Mouse (Mus musculus): ENCODE measurements around the gene Mmel1.

Gene Mmel1

GRCm38 (mm10) chr4:154869440-154869839, at the start of gene Mmel1:
TSS of gene Mmel1 (plus strand) at chr4:154869585.
- in situ Hi-C loops (cut with MboI; ENCODE audit: low sequenced_read_pairs), result no loop called here

GRCm38 (mm10) chr4:154825662-154826061, 43.7 kb upstream of the Mmel1 start:
- in situ Hi-C loops (cut with MboI; ENCODE audit: low sequenced_read_pairs), result no loop called here

- in situ Hi-C loops (cut with MboI; ENCODE audit: low sequenced_read_pairs), result no loop called here
Observed at GRCm38 (mm10) chr4:154826224-154826623, 43.2 kb upstream of the Mmel1 start.

DNA sequence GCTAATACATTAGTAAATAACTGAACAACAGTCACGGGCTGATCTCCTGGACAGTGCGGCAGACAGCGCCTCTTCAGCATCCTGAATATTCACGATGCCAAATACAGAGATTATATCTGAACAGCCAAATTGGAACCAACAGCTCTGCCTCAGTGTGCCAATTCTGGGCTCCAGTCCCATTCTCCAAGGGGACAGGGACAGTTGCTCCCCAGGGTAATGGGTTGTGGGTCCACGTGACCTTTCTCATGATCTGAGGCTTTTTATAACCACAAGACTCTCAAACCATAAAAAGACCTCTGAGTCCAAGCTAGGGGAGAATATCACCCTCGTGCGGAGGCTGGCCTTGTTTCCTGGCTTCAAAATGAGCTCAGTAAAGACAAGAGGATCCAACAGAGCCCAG, 42.2 kb upstream of the Mmel1 start:
- in situ Hi-C loops (cut with MboI; ENCODE audit: low sequenced_read_pairs), result no loop called here

- in situ Hi-C loops (cut with MboI; ENCODE audit: low sequenced_read_pairs), result no loop called here
Observed at GRCm38 (mm10) chr4:154827861-154828610, 41.3 kb upstream of the Mmel1 start.

DNA sequence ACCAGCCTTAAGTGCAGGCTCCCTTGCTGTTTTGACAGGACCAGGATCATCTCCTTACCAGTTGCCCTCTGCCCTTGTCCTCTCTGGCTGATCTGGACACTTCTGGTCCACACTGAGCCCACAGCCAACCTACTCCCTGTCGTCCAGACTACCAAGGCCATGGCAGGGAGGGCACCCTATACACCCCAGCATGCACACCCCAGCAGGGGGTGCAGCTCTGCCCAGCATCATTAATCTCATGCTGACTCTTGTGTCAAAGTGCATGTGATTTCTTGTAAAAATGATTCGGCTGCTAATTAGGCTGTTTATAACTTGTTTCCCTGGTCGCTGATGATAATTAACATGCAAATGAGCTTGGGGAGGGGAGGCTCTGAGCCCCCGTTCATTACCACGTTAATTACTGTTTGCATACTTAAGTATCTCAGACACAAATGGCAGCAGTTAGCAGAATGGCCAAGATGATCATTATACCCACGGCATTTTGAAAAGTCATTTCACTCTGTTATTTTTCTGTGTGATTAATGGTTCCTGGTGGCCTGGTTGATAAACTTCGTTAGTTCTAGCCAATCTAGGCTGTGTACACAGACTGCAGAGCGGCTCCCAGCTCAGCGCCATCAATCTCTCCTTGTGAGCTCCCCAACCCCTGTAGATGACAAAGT, 37.3 kb upstream of the Mmel1 start:
- in situ Hi-C loops (cut with MboI; ENCODE audit: low sequenced_read_pairs), result no loop called here

DNA sequence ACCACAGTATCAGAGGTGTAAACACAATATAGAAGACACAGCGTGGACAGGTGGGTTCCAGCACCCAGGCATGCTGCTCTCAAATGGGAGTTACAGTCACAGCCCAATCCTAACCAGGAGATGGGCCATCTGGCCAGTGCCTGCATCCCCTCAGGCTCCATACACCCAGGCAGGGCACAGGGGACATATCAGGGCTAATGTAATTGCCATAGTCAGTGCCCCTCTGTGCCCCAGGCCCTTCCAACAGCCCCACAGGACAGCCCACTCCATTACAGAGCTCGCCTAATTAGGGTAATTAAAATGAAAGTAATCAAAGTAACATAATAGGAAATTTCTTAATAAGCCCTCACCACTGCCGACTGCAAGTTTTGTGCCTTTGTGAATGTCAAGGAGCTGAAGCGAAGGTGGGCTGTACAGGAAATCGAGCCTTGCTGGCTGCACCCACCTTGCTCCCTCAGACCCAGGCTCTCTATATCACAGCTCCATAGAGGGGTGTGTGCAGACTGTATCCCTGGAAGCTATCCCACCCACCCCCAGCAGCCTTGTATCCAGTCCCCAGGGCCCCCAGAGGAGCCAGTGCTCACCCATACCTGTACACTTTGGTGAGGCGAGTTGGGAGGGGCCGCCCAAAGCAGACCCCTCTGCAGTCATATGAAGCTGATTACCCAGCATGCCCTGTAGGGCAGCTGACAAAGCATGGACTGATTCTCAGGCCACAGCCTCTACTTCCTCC, 33.0 kb upstream of the Mmel1 start:
- in situ Hi-C loops (cut with MboI; ENCODE audit: low sequenced_read_pairs), result no loop called here

DNA sequence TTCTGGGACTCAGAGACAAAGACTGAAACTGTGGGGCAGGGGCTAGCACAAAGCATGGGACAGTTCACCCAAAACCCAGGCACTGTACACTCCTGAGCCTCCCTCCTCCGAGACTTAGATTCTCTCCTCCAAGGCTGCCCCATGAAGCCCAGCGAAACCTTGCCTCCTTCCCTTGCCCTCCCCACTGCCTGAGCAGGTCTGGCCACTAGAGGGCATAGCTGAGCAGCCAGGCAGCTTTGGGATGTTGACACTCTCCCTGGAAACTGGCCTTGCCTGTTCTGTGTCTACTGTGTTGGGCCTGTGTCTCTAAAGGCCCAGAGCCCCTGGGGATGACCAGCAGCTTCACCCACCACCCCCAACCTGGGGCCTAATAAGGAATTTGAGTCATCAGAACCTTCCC, 32.2 kb upstream of the Mmel1 start, which contains the start of gene Ttc34:
Ttc34 (plus strand) TSS at position 290 of the 400 bp plus-strand sequence.
- in situ Hi-C loops (cut with MboI; ENCODE audit: low sequenced_read_pairs), result no loop called here

DNA sequence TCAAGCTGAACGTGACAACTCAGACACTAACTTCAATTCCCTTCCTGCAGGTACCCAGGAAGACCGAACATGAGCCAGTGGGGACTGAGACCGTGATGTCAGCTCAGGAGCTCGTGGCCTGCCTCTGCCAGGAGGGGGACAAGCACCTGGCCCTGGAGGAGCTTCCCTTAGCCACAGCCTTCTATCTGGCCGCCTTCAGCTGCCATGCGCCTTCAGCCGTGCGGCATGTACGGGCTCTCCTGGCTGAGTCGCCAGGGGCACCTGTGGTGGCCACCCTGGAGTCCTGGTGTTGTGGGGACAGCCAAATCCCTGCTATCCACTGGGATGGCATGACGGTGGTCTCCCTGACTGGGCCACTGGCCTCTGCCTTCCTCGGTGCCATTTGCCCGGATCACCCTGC, 30.6 kb upstream of the Mmel1 start:
- in situ Hi-C loops (cut with MboI; ENCODE audit: low sequenced_read_pairs), result no loop called here

- in situ Hi-C loops (cut with MboI; ENCODE audit: low sequenced_read_pairs), result no loop called here
Observed at GRCm38 (mm10) chr4:154839406-154839805, 30.0 kb upstream of the Mmel1 start.

DNA sequence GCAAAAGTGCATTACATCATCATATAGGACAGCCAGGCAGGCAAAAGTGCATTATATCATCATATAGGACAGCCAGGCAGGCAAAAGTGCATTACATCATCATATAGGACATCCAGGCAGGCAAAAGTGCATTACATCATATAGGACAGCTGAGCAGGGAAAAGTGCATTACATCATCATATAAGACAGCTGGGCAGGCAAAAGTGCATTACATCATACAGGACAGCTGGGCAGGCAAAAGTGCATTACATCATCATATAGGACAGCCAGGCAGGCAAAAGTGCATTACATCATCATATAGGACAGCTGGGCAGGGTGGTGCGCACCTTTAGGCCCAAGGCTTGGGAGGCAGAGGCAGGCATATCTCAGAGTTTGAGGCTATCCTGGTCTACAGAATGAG, 16.7 kb upstream of the Mmel1 start:
- in situ Hi-C loops (cut with MboI; ENCODE audit: low sequenced_read_pairs), result no loop called here

DNA sequence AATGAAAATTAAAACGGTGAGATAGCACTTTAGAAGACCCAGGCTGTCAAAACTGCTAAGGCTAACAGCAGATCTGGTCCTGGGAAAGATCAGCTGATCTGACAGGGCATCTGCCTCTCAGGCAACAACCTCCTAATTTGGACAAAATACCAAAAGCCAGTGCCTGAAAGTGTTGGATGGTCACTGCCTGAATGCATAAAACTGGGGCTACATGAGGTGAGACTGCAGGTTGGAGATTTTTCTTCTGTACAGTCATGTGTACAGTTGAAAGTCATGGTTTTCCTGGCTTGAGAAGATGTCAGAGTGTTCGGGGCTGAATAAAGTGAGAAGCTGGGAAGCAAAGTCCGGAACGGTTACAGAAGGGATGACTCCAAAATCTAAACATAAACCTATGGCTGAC, 15.5 kb upstream of the Mmel1 start:
- in situ Hi-C loops (cut with MboI; ENCODE audit: low sequenced_read_pairs), result no loop called here

DNA sequence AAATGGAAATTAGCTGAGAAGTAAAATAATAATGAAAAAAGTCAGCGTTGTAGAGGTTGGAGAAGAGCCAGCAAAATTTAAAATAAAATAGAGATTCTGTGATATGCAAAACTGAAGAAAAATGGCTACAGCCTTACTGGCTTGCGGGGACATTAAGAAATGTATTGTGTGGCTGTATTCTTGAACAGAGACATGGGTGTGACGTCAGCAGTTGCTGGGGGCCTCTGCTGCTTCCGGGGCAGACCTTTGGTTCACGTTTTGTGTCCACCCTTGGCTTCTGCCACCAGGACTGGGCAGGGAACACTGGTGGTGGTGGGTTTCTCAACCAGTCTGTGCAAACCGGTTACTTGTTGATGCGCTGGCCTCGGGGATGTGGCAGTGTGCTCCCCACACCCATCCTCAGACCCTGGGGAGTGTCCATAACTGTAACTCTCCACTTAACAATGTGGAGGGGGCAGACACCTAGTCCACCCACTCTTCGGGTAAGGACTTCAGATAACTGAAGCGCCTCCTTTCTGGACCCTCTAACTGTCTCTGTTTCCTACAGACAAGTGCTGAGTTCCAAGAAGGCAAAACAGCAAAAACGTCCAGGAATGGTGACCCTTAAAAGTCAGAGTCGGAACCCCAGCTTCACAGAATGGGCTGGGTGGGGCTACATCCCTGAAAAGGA, 14.6 kb upstream of the Mmel1 start:
- in situ Hi-C loops (cut with MboI; ENCODE audit: low sequenced_read_pairs), result no loop called here

- in situ Hi-C loops (cut with MboI; ENCODE audit: low sequenced_read_pairs), result no loop called here
Observed at GRCm38 (mm10) chr4:154855721-154856479, 13.5 kb upstream of the Mmel1 start.

GRCm38 (mm10) chr4:154856480-154856837, 12.9 kb upstream of the Mmel1 start:
- in situ Hi-C loops (cut with MboI; ENCODE audit: low sequenced_read_pairs), result no loop called here

DNA sequence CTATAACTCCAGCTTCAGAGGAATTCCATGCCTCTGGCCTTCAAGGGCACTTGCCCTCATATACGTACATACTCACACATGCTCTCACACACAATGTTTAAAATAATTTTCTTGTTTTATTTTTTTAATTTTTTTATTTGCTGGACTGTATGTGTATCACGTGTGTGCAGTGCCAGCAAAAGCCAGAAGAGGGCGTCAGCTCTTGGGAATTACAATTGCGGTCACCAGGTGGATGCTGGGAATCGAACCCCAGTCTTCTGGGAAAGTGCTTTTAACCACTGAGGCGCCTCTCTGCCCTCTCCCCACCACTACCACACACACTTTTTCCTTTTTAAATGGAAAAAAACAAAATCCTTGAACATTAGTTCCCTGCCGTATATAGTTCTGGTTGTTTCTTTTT, 12.5 kb upstream of the Mmel1 start:
- in situ Hi-C loops (cut with MboI; ENCODE audit: low sequenced_read_pairs), result no loop called here

- in situ Hi-C loops (cut with MboI; ENCODE audit: low sequenced_read_pairs), result no loop called here
Observed at GRCm38 (mm10) chr4:154857366-154858240, 11.8 kb upstream of the Mmel1 start.

GRCm38 (mm10) chr4:154858601-154859000, 10.8 kb upstream of the Mmel1 start:
- in situ Hi-C loops (cut with MboI; ENCODE audit: low sequenced_read_pairs), result no loop called here

- in situ Hi-C loops (cut with MboI; ENCODE audit: low sequenced_read_pairs), result no loop called here
Observed at GRCm38 (mm10) chr4:154861967-154862366, 7.4 kb upstream of the Mmel1 start.
